Mouse (Mus musculus) liver, embryonic 11.5 days (tissue): ENCODE measurements around the gene Gpx4. TPM values are rescaled to one million over a fixed set of nuclear protein-coding genes. Genes with fewer than 3 reads are reported as not detected.
A peak's percentile ranks its signal among the peaks of the same experiment; 100 is the strongest.

Source experiments
- ATAC-seq: fragments of 200-750 bp; cut with Nextera tagmentation; replicated peaks from 2 replicates; pipeline ENCODE4 v1.8.0; 2017; ENCODE audit warnings: moderate number of reproducible peaks, mild to moderate bottlenecking, moderate TSS enrichment, moderate library complexity; ENCODE audit not compliant: low FRiP score
- DNase-seq: peaks from one replicate; pipeline ENCODE4 v3.0.0-alpha.2; 2017; ENCODE audit warnings: low spot score
- H3K27ac ChIP-seq: fragments of 300-500 bp; sonication (generic); 2 replicates; pipeline ENCODE4 v1.5.1; 2014; ENCODE audit warnings: mild to moderate bottlenecking, low read depth, low read length, control low read depth
- H3K27me3 ChIP-seq: fragments of 300-500 bp; sonication (generic); replicated peaks from 2 replicates; pipeline ENCODE4 v1.6.1; 2014; ENCODE audit warnings: low read length, mixed read lengths; ENCODE audit not compliant: control insufficient read depth, insufficient read depth
- H3K36me3 ChIP-seq: fragments of 300-500 bp; sonication (generic); 2 replicates; pipeline ENCODE4 v1.6.1; 2014; ENCODE audit warnings: mild to moderate bottlenecking, low read length, moderate library complexity, mixed read lengths; ENCODE audit not compliant: control insufficient read depth, insufficient read depth
- H3K4me1 ChIP-seq: fragments of 300-500 bp; sonication (generic); replicated peaks from 2 replicates; pipeline ENCODE4 v1.6.1; 2014; ENCODE audit warnings: low read length, mixed read lengths; ENCODE audit not compliant: control insufficient read depth, insufficient read depth
- H3K4me2 ChIP-seq: fragments of 300-500 bp; sonication (generic); 2 replicates; pipeline ENCODE4 v1.6.1; 2014; ENCODE audit warnings: mild to moderate bottlenecking, control low read depth, moderate library complexity
- H3K4me3 ChIP-seq: fragments of 300-500 bp; sonication (generic); 2 replicates; pipeline ENCODE4 v1.5.1; 2014; ENCODE audit warnings: low read depth, low read length, control low read depth
- H3K9ac ChIP-seq: fragments of 300-500 bp; sonication (generic); 2 replicates; pipeline ENCODE4 v1.6.1; 2014; ENCODE audit warnings: low read depth, low read length, control low read depth
- H3K9me3 ChIP-seq: fragments of 300-500 bp; sonication (generic); 2 replicates; pipeline ENCODE4 v1.6.1; 2016; ENCODE audit warnings: low read length, inconsistent platforms, mixed read lengths; ENCODE audit not compliant: control insufficient read depth
- WGBS: fragments of 180-500 bp; shearing (Covaris S2); extraction: QIAGEN DNeasy Blood & Tissue Kit; methylation state at CpG from one replicate; pipeline ENCODE4 v1.1.7; 2014; 5-methylcytosine and 5-hydroxymethylcytosine counted together
- polyA plus RNA-seq: library from polyadenylated mRNA; unstranded; fragments of >200 nt; fragmentation: Nextera tagmentation; extraction: Ambion mirVana; gene quantifications from 2 replicates; pipeline ENCODE4 v1.2.1, GENCODE M21; 2014

The Gpx4 gene
- polyA plus RNA-seq, 1 experiment from 2014 or later = 762 TPM

DNA sequence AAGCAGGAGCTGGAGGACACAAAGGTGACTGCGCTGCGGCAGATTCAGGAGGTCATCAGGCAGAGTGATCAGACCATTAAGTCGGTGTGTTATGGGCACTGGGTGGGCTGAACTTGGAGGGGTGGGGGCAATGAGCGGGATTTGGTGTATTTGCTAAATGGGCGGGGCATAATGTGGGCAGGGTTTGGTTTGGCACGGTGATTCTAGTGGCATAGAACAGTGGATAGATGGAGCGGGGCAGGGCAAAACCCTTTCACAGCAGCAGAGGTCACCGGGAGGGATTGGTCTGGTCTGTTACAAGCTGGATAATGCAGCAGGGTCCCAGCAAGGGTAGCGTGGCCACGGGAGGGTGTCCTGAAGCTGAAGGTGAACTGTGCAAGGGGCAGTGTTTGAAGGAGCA lies 21.5 kb upstream of the Gpx4 start:
- no peak overlapping the region for H3K4me3 ChIP-seq
- DNase-seq (no peak), ATAC-seq (no peak)
- H3K27ac ChIP-seq = no peak overlapping the region
- H3K4me2 ChIP-seq = no peak overlapping the region
- peaks cover 28% of the 10 kb centered on the region; the same call in 1 of the 2 replicates for H3K36me3 ChIP-seq
- no peaks in the 10 kb centered on the region for H3K9me3 ChIP-seq
- WGBS = 80% methylated on average over 10 of the region's 10 CpGs
- peaks cover 25% of the 10 kb centered on the region for H3K4me1 ChIP-seq
- no peaks in the 10 kb centered on the region for H3K27me3 ChIP-seq
- H3K9ac ChIP-seq = no peak overlapping the region

DNA sequence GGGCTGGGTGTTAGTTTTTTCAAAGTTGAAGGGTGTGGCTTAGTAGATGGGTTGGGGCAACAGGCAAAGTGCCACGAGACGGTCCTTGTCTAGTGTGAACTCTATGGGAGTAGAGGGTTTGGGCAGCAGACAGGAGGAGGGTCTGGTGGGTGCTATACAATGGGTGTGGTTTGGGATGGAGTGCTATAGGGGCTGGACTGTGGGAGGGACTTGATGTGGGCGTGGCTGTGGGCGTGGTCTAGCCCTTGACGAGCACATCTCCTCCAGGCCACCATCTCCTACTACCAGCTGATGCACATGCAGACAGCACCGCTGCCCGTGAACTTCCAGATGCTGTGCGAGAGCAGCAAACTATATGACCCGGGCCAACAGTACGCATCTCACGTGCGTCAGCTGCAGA lies 21.1 kb upstream of the Gpx4 start:
- Histone ChIP-seq H3K4me2 (no peak overlapping the region), H3K36me3 (peaks cover 28% of the 10 kb centered on the region; the same call in 1 of the 2 replicates), H3K9me3 (no peaks in the 10 kb centered on the region), H3K9ac (no peak overlapping the region), H3K27me3 (no peaks in the 10 kb centered on the region), H3K4me3 (no peak overlapping the region), H3K27ac (no peak overlapping the region), H3K4me1 (peaks cover 21% of the 10 kb centered on the region)
- WGBS = 67% methylated on average over 12 of the region's 12 CpGs
- ATAC-seq (0 out of 2 replicates have a peak, but pooled peaks have one; percentile 30), DNase-seq (no peak)

DNA sequence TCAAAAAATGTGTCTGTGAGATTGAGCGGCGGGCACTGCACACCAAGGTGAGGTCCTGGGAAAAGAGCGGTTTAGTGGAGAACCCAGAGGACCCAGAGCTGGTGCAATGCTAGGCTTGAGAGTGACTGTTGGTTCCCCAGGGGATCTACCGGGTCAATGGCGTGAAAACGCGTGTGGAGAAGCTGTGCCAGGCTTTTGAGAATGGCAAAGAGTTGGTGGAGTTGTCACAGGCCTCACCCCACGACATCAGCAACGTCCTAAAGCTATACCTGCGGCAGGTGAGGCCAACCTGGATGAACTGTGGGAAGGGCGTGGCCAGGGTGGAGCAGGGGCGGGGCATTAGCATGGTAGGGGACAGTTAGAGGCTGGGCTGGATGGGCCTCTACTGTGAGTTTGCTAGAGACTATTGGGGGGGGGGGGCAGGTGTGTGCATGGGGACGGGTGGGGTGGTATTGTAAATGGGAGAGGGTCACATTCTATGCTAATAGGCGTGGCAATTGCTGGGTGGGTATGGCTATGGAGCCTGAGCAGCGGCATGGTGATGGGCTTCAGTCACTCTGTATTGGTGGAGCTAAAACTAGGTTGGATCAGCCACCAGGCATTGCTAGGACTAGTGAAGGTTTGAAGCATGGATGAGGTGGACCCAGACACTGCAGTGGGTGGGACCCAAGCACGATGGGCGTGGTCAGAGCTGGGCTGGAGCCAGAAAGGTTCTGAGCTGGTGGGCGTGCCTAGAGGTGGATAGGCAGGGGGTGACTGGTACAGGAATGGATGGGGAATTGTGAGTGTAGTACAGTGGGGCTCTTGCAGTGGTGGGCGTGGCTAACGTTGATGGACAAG lies 19.1 kb upstream of the Gpx4 start:
- Histone ChIP-seq H3K4me3 (no peak overlapping the region), H3K4me2 (no peak overlapping the region), H3K4me1 (peaks cover 32% of the 10 kb centered on the region), H3K9me3 (no peaks in the 10 kb centered on the region), H3K27me3 (no peaks in the 10 kb centered on the region), H3K36me3 (peaks cover 19% of the 10 kb centered on the region; the same call in 1 of the 2 replicates), H3K9ac (no peak overlapping the region), H3K27ac (no peak overlapping the region; the same call in 1 of the 2 replicates)
- ATAC-seq (peak; percentile 43; the same call in 1 of the 2 replicates), DNase-seq (no peak)
- 69% methylated on average over 20 of the region's 20 CpGs for WGBS

DNA sequence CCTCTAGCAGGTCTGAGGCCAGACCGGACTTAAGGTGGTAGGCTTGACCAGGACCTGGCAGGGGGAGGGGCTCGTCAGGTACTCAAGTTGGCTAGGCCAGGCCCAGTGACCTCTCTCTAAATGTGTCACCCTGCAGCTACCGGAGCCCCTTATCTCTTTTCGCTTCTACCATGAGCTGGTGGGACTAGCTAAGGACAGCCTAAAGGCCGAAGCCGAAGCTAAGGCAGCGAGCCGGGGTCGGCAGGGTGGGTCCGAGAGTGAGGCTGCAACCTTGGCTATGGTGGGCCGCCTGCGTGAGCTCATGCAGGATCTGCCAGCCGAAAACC lies 18.5 kb upstream of the Gpx4 start:
- no peak for DNase-seq
- no peak overlapping the region for H3K27ac ChIP-seq

DNA sequence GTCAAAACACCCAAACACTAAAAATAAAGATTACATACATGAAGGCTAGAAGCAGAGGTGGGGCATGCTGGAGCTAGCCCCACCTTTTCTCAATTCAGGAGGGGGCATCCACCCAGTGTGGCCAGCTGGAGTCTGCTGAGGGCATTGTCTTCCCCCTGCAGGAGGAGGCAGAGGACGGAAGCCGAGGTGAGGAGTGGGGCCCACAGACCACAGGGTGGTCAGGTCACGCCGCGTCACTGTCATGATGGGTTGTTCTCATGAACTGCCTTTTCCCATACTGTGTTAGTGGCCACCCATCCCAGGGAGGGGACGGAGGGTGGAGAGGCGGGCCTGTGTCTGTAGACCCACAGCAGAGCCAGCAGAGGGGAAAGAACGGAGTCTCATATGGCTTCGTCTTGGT lies 16.8 kb upstream of the Gpx4 start:
- peaks cover 37% of the 10 kb centered on the region for H3K4me1 ChIP-seq
- no peak for DNase-seq
- ATAC-seq = no peak
- H3K4me3 ChIP-seq = no peak overlapping the region
- no peaks in the 10 kb centered on the region for H3K27me3 ChIP-seq
- H3K36me3 ChIP-seq = peaks cover 26% of the 10 kb centered on the region; the same call in 1 of the 2 replicates
- no peak overlapping the region for H3K27ac ChIP-seq
- no peaks in the 10 kb centered on the region for H3K9me3 ChIP-seq
- H3K4me2 ChIP-seq = no peak overlapping the region
- 81% methylated on average over 9 of the region's 9 CpGs for WGBS
- H3K9ac ChIP-seq = no peak overlapping the region

More for the DNA sequence above, 18.5 kb upstream of the Gpx4 start:
- Histone ChIP-seq H3K4me2 (no peak overlapping the region), H3K4me3 (no peak overlapping the region), H3K27me3 (no peaks in the 10 kb centered on the region), H3K9ac (no peak overlapping the region), H3K36me3 (peaks cover 19% of the 10 kb centered on the region; the same call in 1 of the 2 replicates), H3K9me3 (no peaks in the 10 kb centered on the region), H3K4me1 (peaks cover 38% of the 10 kb centered on the region)
- no peak for ATAC-seq
- WGBS = 92% methylated on average over 13 of the region's 13 CpGs

DNA sequence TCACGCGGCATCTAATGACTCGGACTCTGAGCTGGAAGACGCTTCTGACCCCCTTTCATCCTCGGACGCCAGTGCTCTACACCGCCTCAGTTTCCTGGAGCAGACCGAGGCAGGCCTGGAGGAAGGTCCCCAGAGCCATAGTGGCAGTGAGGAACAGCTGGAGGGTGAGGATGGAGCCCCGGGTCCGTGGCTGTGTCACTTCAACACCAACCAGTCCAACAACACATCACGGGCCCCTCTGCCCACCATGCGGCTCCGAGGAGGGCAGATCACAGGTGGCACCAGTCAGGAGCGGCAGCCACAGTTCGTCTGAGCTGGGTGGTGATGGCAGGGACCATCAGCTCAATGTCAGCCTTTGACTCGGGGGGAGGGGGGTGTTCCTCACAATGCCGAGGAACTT lies 16.2 kb upstream of the Gpx4 start:
- Histone ChIP-seq H3K9ac (no peak overlapping the region), H3K9me3 (no peaks in the 10 kb centered on the region), H3K36me3 (peaks cover 30% of the 10 kb centered on the region), H3K27ac (no peak overlapping the region), H3K4me2 (no peak overlapping the region), H3K4me1 (peaks cover 37% of the 10 kb centered on the region), H3K4me3 (no peak overlapping the region), H3K27me3 (no peaks in the 10 kb centered on the region)
- DNase-seq (no peak), ATAC-seq (no peak)
- 87% methylated on average over 17 of the region's 17 CpGs for WGBS

DNA sequence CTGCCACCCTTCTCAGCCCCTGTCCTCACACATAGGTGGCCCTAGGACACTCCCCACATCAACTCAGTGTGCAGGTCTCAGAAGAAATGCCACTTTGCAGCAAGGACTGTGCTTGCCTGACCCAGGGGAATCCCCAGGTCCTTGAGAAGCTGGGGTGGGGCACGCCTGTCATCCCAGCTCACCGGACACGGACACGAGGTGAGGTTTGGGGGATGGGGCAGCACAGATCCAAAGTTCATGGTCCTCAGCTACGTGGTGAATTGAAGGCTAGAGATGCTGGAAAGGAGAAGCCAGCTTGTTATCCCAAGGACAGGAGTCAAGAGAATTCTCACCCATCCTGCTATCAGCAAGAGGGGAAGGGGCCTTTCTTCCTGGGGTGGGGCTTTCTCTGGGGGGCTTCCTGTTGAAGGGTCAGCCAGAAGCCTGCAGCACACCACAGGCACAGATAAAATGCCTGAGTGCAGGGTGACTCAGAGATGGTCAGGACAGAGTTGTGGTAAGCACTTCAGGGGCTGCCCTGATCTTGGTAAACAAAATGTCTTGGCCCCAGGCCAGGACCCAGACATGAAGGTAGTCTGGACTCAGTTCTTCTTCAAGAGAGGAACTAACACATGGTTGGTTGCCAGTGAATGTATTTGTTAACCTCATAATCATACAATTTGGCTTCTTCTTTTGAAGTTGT lies 14.0 kb upstream of the Gpx4 start:
- peak overlapping the region; percentile 8 for H3K4me2 ChIP-seq

DNA sequence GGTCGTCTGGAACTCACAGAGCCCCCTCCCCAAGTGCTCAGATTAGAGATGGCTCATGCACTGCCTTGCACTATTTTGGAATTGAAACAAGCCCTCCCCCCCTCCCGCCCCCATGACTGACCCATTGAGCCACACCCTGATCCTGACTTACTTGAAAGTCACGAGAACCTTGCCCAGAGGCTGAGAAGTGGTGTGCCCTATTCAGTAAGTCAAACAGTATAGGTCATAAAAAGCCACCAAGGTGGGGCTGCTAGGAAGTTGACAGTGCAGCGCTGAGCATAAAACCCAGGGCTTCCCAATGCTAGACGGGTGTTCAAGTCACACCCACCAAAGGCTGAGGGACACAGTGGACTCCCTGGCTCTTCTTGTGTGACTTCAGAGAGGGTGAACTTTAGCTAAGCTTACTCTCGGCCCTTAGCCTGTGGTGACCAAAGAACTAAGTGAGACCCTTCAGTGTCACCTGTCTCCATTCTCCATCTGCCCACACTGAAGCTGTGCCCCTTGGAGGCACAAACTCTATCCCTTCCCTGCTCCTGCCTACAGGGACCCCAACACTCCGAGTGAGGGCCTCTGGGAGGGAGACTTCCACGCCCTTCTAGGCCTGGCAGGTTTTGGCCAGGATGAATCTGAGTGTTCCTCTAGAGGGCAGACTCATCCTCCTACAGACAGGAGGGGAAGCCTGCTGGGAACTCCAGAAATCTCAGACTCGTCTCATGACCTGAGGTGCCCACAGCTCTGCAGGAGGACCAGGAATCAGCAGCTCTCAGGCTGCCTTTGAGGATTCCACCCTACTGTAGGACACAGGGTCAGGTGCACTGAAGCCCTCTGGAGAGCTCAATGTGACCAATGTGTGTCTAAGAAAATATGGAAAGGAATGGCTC lies 13.2 kb upstream of the Gpx4 start:
- Histone ChIP-seq H3K27me3 (no peaks in the 10 kb centered on the region), H3K9me3 (no peaks in the 10 kb centered on the region), H3K4me3 (0 out of 2 replicates have a peak overlapping the region, but pooled peaks have one; percentile 2), H3K4me1 (peaks cover 39% of the 10 kb centered on the region), H3K27ac (peak overlapping the region; percentile 39), H3K4me2 (peak overlapping the region; percentile 8), H3K9ac (0 out of 2 replicates have a peak overlapping the region, but pooled peaks have one; percentile 43), H3K36me3 (peaks cover 43% of the 10 kb centered on the region)
- ATAC-seq = peak; percentile 22; the same call in 1 of the 2 replicates
- no peak for DNase-seq
- 27% methylated on average over 9 of the region's 9 CpGs for WGBS

More for the DNA sequence above, 14.0 kb upstream of the Gpx4 start:
- peak overlapping the region; percentile 22; the same call in 1 of the 2 replicates for H3K9ac ChIP-seq
- peaks cover 42% of the 10 kb centered on the region for H3K36me3 ChIP-seq
- no peaks in the 10 kb centered on the region for H3K27me3 ChIP-seq
- H3K4me1 ChIP-seq = peaks cover 39% of the 10 kb centered on the region
- H3K27ac ChIP-seq = peak overlapping the region; percentile 39
- H3K9me3 ChIP-seq = no peaks in the 10 kb centered on the region
- no peak; the same call in none of the 2 replicates for ATAC-seq
- no peak for DNase-seq
- H3K4me3 ChIP-seq = 0 out of 2 replicates have a peak overlapping the region, but pooled peaks have one; percentile 0
- 10% methylated on average over 5 of the region's 5 CpGs for WGBS
